Mouse (Mus musculus) CH12.LX (cell line): Measurements from ENCODE around the gene Col17a1.

ENCODE experiments used
- CTCF ChIP-seq, 2 experiments: IDR thresholded peaks in 1 of 2; conservative IDR thresholded peaks in 1 of 2; 2 replicates each; pipeline ENCODE4 v1.5.1; 2011 to 2012; ENCODE audit warnings: low read depth in 2 of 2, low read length in 2 of 2, improper control_type of control experiment in 1 of 2, inconsistent platforms in 1 of 2, mild to moderate bottlenecking in 1 of 2, moderate library complexity in 1 of 2
- ELF1 ChIP-seq: IDR thresholded peaks from 2 replicates; pipeline ENCODE4 v1.6.1; 2014; ENCODE audit warnings: low read depth, mild to moderate bottlenecking, inconsistent platforms, low read length, improper control_type of control experiment
- GABPA ChIP-seq: IDR thresholded peaks from 2 replicates; pipeline ENCODE4 v1.6.1; 2012; ENCODE audit warnings: low read depth, low read length, improper control_type of control experiment, inconsistent platforms; ENCODE audit not compliant: insufficient replicate concordance
- KAT2A ChIP-seq: IDR thresholded peaks from 2 replicates; pipeline ENCODE4 v1.6.1; 2012; ENCODE audit warnings: low read length, improper control_type of control experiment, inconsistent platforms; ENCODE audit not compliant: insufficient replicate concordance
- NRF1 ChIP-seq: IDR thresholded peaks from 2 replicates; pipeline ENCODE4 v1.6.1; 2014; ENCODE audit warnings: low read depth, mild to moderate bottlenecking, inconsistent platforms, low read length, improper control_type of control experiment, moderate library complexity
- POLR2A ChIP-seq: IDR thresholded peaks from 2 replicates; pipeline ENCODE4 v1.6.1; 2011; ENCODE audit warnings: low read depth, mild to moderate bottlenecking, improper control_type of control experiment, low read length

GRCm38 (mm10) chr19:47650366-47651159, 41.3 kb downstream of the Col17a1 start:
- TF ChIP-seq CTCF (conservative IDR thresholded peaks at IDR 0.05 in 1 of 2, IDR thresholded peaks at IDR 0.05 in 1 of 2; ENCODE audit: low read depth in 2 of 2, low read length in 2 of 2) = no peak
- peak; percentile 71; the same call in 1 of the 2 replicates for TF ChIP-seq ELF1
- no peak for TF ChIP-seq KAT2A
- TF ChIP-seq POLR2A = no peak
- no peak for TF ChIP-seq GABPA
- 0 out of 2 replicates have a peak, but pooled peaks have one; percentile 6 for TF ChIP-seq NRF1
